Mouse (Mus musculus) cerebellum, adult 9-10 months (tissue): ENCODE measurements around the gene Wapl.

Experiments
- DNase-seq: peaks from one replicate; pipeline ENCODE4 v3.0.0; 2022

Wapl gene

DNA sequence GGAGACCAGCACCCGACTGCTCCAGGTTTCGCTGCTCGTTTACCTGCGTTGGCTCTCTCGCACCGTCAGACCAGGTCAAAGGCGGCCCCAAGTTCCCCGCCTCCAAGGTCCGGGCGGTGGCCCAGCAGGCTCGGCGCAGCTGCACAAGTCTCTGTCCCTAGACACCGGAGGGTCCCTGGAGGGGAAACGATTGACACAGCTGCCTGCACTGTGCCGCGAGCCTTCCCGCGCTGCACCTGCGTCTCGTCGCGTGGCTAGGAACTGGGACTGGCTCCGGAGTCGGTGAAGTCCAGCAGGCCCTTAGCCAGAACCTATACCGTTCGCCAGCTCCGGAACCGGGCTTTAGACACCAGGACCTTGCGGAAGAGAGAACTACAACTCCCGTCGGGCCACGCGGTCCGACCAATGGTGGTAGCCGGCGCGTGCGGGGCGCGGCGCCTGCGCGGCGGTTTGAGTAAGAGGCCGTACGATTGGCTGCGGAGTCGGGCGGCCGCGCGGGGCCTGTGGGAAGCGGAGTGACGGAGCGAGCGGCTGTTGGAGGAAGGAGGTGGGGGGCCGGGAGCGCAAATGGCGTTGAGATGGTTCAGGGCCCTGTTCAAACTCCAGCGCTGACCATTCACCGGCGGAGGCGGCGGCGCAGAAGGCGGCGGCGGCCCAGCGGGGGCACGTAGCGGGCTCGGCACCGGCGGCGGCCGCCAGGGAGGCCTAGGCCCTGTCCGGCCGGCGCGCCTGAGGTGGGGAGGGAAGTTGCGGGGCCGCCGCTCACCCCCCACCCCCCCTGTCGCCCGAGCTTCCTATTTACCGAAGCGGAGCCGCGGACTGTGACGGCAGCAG is at the start of gene Wapl:
TSS of gene Wapl (plus strand) at position 534 of the 834 bp plus-strand sequence.
- peak; percentile 96 for DNase-seq

GRCm38 (mm10) chr14:34626824-34627223 is 46.9 kb upstream of the Wapl start:
- DNase-seq = no peak

DNA sequence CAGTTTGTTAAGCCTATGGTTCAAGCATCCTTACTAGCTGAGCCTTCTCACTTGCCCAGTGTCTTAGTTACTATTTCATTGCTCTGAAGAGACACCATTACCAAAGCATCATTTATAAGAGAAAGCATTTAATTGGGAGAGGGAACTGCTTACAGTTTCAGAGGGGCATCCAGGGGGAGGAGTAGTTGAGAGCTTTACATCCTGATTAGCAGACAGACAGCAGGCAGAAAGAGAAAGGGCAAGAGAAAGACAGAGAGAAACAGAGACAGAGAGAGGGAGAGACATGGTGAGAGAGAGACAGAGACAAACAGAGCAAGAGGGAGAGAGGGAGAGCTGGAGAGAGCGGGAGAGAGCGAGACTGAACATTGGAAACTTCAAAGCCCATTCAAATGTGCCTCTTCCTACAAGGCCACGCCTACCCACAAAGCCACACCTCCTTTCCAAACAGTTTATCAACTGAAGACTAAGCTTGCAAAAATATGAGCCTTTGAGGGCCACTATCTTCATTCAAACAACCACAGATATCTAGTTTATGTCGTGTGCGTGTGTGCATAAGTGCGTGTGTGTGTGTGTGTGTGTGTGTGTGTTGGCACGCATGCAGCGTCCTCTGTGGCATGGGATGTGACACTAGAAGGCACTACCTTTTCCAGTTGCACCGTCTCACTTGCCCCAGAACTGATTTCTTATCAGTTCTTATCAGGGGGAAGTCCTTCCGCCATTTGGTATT is 40.8 kb upstream of the Wapl start:
- no peak for DNase-seq

DNA sequence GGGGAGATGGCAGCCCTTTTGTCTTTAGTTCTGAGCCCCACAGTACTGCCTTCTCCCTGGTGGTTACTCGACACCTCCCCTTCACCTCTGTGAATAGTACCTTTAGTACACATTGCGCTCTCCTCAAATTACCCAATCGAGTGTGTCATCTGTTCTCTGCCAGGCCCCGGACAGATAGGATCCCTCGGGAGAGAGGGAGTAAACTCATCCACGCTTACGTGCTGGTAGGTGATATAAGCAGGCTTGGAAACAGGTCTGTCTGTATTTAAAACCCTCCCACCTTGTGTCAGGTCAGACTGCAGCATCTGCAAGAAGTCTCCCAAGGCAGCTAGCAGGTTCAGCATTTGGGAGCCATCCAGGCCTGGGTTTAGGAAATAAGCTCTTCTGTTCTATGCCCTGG is 38.5 kb upstream of the Wapl start:
- DNase-seq = no peak

- DNase-seq = no peak
These were observed 38.0 kb upstream of the Wapl start for GRCm38 (mm10) chr14:34635721-34636120.

GRCm38 (mm10) chr14:34644140-34644539 is 29.6 kb upstream of the Wapl start:
- DNase-seq = no peak

GRCm38 (mm10) chr14:34647870-34648475 is 25.8 kb upstream of the Wapl start:
- DNase-seq = no peak

- no peak for DNase-seq
These were observed 16.6 kb upstream of the Wapl start for GRCm38 (mm10) chr14:34657131-34657530.

DNA sequence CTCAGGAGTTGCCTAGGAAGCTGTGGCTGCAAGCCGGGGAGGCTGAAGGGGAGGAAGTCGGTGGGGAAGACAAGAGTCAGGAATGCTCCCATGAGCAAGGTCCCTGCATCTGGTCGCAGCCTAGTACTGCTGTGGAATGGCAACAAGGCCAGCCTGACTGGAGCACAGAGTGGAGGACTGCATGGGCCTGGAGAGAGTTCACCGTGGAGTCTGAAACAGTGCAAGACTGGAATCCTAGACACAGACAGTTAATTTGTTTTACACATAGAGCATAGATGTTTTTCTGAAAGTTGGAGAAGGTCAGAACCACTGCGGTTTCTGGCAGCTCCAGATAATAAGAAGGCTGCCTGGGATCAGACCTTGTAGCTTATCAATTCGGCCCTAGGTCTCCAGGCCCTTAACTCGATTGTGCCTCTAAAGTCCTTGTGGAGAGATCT is 13.4 kb upstream of the Wapl start:
- DNase-seq = no peak

- DNase-seq = no peak
These were observed 12.7 kb upstream of the Wapl start for GRCm38 (mm10) chr14:34660788-34661591.

DNA sequence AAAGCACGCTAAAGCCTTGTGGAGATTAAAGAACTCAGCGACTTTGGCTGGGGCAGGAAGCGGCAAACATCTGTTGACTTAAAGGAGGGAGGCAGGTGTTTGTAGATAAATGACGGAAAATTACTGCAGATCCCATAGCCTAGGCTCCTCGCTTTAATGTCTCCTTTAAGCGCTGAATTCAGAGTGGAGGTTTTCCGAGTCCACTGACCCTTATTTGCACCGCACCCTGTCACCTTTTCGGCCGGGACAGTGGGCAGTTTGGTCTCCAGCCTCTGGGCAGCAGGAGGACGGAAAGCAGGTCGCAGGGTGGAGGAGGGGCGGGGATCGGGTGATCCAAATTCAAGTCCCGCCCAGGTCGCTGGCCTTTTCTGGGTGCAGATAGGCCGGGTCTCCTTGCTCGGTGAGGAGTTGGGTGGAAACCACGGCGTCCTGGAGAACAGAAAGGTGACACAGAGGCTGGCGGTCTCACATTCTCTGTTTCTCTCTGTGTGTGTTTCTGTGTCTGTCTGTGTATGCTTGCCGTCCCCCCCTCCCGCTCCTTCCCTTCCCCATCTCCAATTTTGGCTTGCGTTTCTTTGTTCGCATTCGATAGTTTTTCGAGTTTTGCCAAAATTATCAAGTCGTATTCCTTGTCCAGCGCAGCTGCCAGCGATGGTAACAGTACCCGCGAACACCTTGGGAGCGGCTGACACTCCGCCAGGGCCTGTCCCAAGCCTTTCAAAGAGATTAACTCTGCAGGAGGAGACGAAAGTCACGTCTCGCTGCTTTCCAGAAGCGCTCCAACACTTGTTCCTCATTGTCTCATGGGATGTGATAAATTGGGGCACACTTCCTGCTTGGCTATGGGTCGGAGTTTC is 11.9 kb upstream of the Wapl start:
- peak; percentile 59 for DNase-seq

DNA sequence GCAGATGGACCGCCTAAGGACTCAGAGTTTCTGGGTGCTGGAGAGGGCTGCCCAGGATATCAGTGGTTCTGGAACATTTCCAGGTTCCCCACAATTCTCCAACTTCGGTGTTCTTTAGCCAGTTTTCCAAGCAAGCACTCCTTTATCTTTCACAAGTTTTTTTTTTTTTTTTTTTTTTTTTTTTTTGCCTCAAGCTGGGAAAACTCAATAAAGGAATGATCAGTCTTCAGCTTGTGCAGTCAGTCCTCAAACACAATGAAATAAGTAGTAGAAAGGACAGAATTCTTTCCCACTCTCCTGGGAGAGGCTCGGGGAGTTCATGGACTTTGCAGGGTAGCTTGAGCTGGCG is 11.3 kb upstream of the Wapl start:
- no peak for DNase-seq

- no peak for DNase-seq
These were observed 10.3 kb upstream of the Wapl start for GRCm38 (mm10) chr14:34663381-34663780.

GRCm38 (mm10) chr14:34669082-34669481 is 4.6 kb upstream of the Wapl start:
- no peak for DNase-seq

- DNase-seq = no peak
These were observed 3.5 kb upstream of the Wapl start for GRCm38 (mm10) chr14:34670256-34670655.

GRCm38 (mm10) chr14:34674229-34674791 is 582 bp downstream of the Wapl start:
- peak; percentile 57 for DNase-seq

GRCm38 (mm10) chr14:34674932-34675331 is 1.2 kb downstream of the Wapl start:
- DNase-seq = no peak

DNA sequence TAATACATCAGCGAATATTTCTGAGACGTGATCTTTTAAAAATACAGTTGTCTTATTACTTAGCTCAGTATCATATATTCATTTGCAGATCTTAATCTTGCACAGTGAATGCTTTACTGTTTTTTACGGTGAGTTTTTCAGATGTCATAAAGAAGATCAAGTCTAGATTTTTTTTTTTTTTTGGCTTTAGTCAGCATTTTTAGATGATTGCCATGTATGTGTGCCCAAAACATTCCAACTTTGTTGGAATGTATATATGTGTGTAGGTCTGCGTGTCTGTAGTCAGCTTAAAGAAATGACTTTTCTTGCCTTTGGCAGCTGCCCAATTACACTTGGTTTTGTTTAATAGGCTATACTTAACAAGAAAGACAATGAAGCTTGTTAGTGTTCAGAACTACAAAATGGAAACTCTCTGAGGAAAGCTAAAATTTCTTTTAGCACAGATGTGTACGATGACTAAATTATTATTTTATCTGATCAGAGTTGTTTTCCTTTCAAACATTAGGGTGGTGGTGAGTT is 1.7 kb downstream of the Wapl start:
- no peak for DNase-seq

DNA sequence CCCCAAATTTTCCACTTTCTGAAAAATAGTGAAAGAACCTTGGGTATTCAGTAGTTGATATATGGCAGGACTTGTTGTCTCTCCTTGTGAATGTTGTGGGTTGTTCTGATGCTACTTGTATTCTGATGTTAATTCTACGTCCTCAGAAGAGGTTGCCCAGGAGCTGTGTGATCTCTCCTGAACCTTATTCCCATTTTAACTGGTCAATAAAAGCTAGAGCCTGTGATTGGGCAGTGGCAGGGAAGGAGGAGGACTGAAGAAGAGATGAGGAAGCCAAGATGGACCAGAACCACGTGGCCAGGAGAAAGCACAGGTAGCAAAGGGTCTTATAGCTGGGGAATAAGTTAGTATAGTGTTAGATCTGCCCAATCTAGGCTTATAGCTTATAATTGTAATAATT is 7.1 kb downstream of the Wapl start:
- no peak for DNase-seq

DNA sequence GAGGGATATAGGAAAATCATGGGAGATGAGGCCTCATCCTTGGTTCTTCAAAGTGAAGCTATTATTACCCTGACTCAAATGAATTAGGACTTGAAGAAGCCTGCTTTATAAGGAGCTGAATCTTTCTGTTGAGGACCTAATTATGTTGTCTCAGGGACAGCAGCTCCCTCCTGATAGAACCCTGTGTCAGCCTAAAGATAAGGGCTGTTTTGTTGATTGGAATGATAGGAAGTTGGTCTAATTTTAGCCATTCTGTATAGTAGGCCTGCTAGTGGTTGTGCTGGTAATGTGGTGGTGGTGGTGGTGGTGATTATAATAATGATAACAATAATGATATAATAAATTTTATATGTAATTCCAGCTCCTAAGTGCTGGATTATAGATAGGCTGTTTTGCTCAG is 11.3 kb downstream of the Wapl start:
- no peak for DNase-seq

DNA sequence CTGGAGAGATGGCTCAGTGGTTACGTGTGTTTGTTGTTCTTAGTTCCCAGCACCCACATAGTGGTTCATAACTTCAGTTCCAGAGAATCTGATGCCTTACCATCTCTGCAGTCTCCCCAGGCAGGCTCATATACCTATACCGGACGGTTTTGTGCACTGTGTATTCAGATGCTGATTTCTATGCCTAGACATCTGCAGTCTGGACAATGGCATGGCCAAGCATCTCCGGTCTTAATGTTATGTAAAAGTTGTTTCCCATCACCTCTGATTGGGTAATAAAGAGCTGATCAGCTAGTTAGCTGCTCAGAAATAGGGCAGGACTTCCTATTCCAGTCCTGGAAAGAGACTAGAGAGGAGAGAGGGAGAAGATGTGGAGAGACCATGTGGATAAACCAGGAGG is 20.2 kb downstream of the Wapl start:
- no peak for DNase-seq
